Mouse (Mus musculus) myocyte (in vitro differentiated cells): Measurements from ENCODE around the gene Plcg2. TPM values are rescaled to one million over a fixed set of nuclear protein-coding genes. Genes with fewer than 3 reads are reported as not detected.

Experiments
- H3K27me3 ChIP-seq: one replicate; pipeline ENCODE4 v1.6.1; 2011; ENCODE audit not compliant: control insufficient read depth, insufficient read depth, insufficient read length
- H3K36me3 ChIP-seq: one replicate; pipeline ENCODE4 v1.6.1; 2011; ENCODE audit not compliant: control insufficient read depth, insufficient read depth
- H3K4me2 ChIP-seq: one replicate; pipeline ENCODE4 v1.6.1; 2011; ENCODE audit warnings: low read depth, control low read depth
- H3K4me3 ChIP-seq: one replicate; pipeline ENCODE4 v1.5.1; 2011; ENCODE audit warnings: mild to moderate bottlenecking, control low read depth, moderate library complexity
- H3K79me2 ChIP-seq: one replicate; pipeline ENCODE4 v1.6.1; 2011; ENCODE audit not compliant: control insufficient read depth, insufficient read depth
- H3ac ChIP-seq: one replicate; pipeline ENCODE4 v1.6.1; 2011; ENCODE audit not compliant: control insufficient read depth, insufficient read length
- CEBPB ChIP-seq: IDR thresholded peaks from 2 replicates; pipeline ENCODE4 v1.6.1; 2011; ENCODE audit warnings: mild to moderate bottlenecking, moderate library complexity; ENCODE audit not compliant: poor library complexity, insufficient read depth, severe bottlenecking
- E2F4 ChIP-seq: IDR thresholded peaks from one replicate; pipeline ENCODE4 v1.6.1; 2011; ENCODE audit warnings: mild to moderate bottlenecking, control low read depth, moderate library complexity; ENCODE audit not compliant: insufficient read depth
- MAX ChIP-seq: IDR thresholded peaks from one replicate; pipeline ENCODE4 v1.6.1; 2011; ENCODE audit warnings: low read depth, mild to moderate bottlenecking, control low read depth
- MYOD1 ChIP-seq, 3 experiments: IDR thresholded peaks; one replicate each; pipeline ENCODE4 v1.6.1; 2011; ENCODE audit warnings: control low read depth in 2 of 3, low read depth in 2 of 3, mild to moderate bottlenecking in 2 of 3, moderate library complexity in 1 of 3; ENCODE audit not compliant: insufficient read length in 2 of 3, control insufficient read depth in 1 of 3
- MYOG ChIP-seq, 3 experiments: IDR thresholded peaks; one replicate each; pipeline ENCODE4 v1.6.1; 2011; ENCODE audit warnings: control low read depth in 2 of 3, low read depth in 2 of 3, mild to moderate bottlenecking in 2 of 3; ENCODE audit not compliant: insufficient read length in 2 of 3, control insufficient read depth in 1 of 3, insufficient read depth in 1 of 3
- POLR2A ChIP-seq: IDR thresholded peaks from one replicate; pipeline ENCODE4 v1.6.1; 2011; ENCODE audit warnings: low read depth, mild to moderate bottlenecking, control low read depth, moderate library complexity; ENCODE audit not compliant: insufficient read length
- POLR2AphosphoS2 ChIP-seq: IDR thresholded peaks from one replicate; pipeline ENCODE4 v1.6.1; 2011; ENCODE audit warnings: low read depth, control low read depth; ENCODE audit not compliant: insufficient read length
- REST ChIP-seq: IDR thresholded peaks from one replicate; pipeline ENCODE4 v1.6.1; 2011; ENCODE audit warnings: mild to moderate bottlenecking, control low read depth, moderate library complexity; ENCODE audit not compliant: insufficient read depth, insufficient read length
- SRF ChIP-seq: IDR thresholded peaks from one replicate; pipeline ENCODE4 v1.6.1; 2011; ENCODE audit warnings: low read depth; ENCODE audit not compliant: control insufficient read depth, insufficient read length
- TCF12 ChIP-seq: IDR thresholded peaks from one replicate; pipeline ENCODE4 v1.6.1; 2011; ENCODE audit warnings: mild to moderate bottlenecking, control low read depth; ENCODE audit not compliant: poor library complexity, insufficient read depth, severe bottlenecking
- TCF3 ChIP-seq: IDR thresholded peaks from one replicate; pipeline ENCODE4 v1.6.1; 2011; ENCODE audit warnings: low read depth, control low read depth; ENCODE audit not compliant: insufficient read length
- USF1 ChIP-seq: IDR thresholded peaks from one replicate; pipeline ENCODE4 v1.6.1; 2011; ENCODE audit warnings: low read depth, mild to moderate bottlenecking, control low read depth, moderate library complexity
- polyA plus RNA-seq: library from polyadenylated mRNA; unstranded; fragments of >200 nt; fragmentation: generic; extraction: Trizol; gene quantifications from one replicate; pipeline ENCODE4 v1.2.1, GENCODE M21; 2012; ENCODE audit warnings: missing spikeins

Gene Plcg2
- polyA plus RNA-seq, 1 experiment = 0.29 TPM

GRCm38 (mm10) chr8:117562445-117563014 is 64.4 kb downstream of the Plcg2 start:
- TF ChIP-seq USF1 = no peak
- no peak for TF ChIP-seq REST
- TF ChIP-seq SRF = no peak
- no peak for TF ChIP-seq MYOD1 (IDR thresholded peaks at IDR 0.05; ENCODE audit: control insufficient read depth in 1 of 3, insufficient read length in 2 of 3, low read depth in 2 of 3)
- no peak for TF ChIP-seq POLR2A
- TF ChIP-seq TCF12 = no peak
- TF ChIP-seq MYOG (IDR thresholded peaks at IDR 0.05; ENCODE audit: control insufficient read depth in 1 of 3, insufficient read depth in 1 of 3, insufficient read length in 2 of 3, low read depth in 2 of 3) = no peak
- no peak for TF ChIP-seq MAX
- TF ChIP-seq CEBPB = no peak
- TF ChIP-seq TCF3 = no peak
- no peak for TF ChIP-seq POLR2AphosphoS2
- TF ChIP-seq E2F4 = no peak
- H3K4me3 ChIP-seq = no peak overlapping the region
- no peak overlapping the region for H3ac ChIP-seq
- no peaks in the 10 kb centered on the region for H3K79me2 ChIP-seq
- H3K4me2 ChIP-seq = no peak overlapping the region
- no peaks in the 10 kb centered on the region for H3K36me3 ChIP-seq
- H3K27me3 ChIP-seq = peaks cover 6% of the 10 kb centered on the region

GRCm38 (mm10) chr8:117569409-117569808 is 71.3 kb downstream of the Plcg2 start:
- H3K4me2 ChIP-seq = no peak overlapping the region
- H3K4me3 ChIP-seq = no peak overlapping the region
- H3K36me3 ChIP-seq = no peaks in the 10 kb centered on the region
- no peak overlapping the region for H3ac ChIP-seq
- peaks cover 6% of the 10 kb centered on the region for H3K27me3 ChIP-seq
- no peaks in the 10 kb centered on the region for H3K79me2 ChIP-seq
- TF ChIP-seq USF1 (no peak), MAX (no peak), TCF3 (no peak), CEBPB (no peak), SRF (no peak), MYOG (IDR thresholded peaks at IDR 0.05; ENCODE audit: control insufficient read depth in 1 of 3, insufficient read depth in 1 of 3, insufficient read length in 2 of 3, low read depth in 2 of 3) (no peak), MYOD1 (IDR thresholded peaks at IDR 0.05; ENCODE audit: control insufficient read depth in 1 of 3, insufficient read length in 2 of 3, low read depth in 2 of 3) (no peak), POLR2A (no peak), POLR2AphosphoS2 (no peak), E2F4 (no peak), REST (no peak), TCF12 (no peak)

GRCm38 (mm10) chr8:117576291-117576785 is 78.2 kb downstream of the Plcg2 start:
- Histone ChIP-seq H3K4me2 (no peak overlapping the region), H3ac (no peak overlapping the region), H3K4me3 (no peak overlapping the region), H3K79me2 (no peaks in the 10 kb centered on the region), H3K27me3 (no peaks in the 10 kb centered on the region), H3K36me3 (no peaks in the 10 kb centered on the region)
- TF ChIP-seq TCF3 (no peak), CEBPB (no peak)

GRCm38 (mm10) chr8:117577059-117577458 is 79.0 kb downstream of the Plcg2 start:
- Histone ChIP-seq H3K36me3 (no peaks in the 10 kb centered on the region), H3K27me3 (no peaks in the 10 kb centered on the region), H3ac (no peak overlapping the region), H3K4me3 (no peak overlapping the region), H3K4me2 (no peak overlapping the region), H3K79me2 (no peaks in the 10 kb centered on the region)
- TF ChIP-seq POLR2A = no peak
- no peak for TF ChIP-seq SRF

GRCm38 (mm10) chr8:117577883-117578282 is 79.8 kb downstream of the Plcg2 start:
- Histone ChIP-seq H3ac (no peak overlapping the region), H3K4me3 (no peak overlapping the region), H3K79me2 (no peaks in the 10 kb centered on the region), H3K36me3 (no peaks in the 10 kb centered on the region), H3K4me2 (no peak overlapping the region), H3K27me3 (no peaks in the 10 kb centered on the region)
- TF ChIP-seq SRF = no peak
- no peak for TF ChIP-seq TCF12
- TF ChIP-seq USF1 = no peak
- TF ChIP-seq MAX = no peak
- TF ChIP-seq TCF3 = no peak
- TF ChIP-seq MYOG (IDR thresholded peaks at IDR 0.05; ENCODE audit: control insufficient read depth in 1 of 3, insufficient read depth in 1 of 3, insufficient read length in 2 of 3, low read depth in 2 of 3) = no peak
